Mouse (Mus musculus) CH12.LX (cell line): ENCODE measurements around the gene Alyref. TPM values are rescaled to one million over a fixed set of nuclear protein-coding genes. Genes with fewer than 3 reads are reported as not detected.
"Not testable (repeated sequence)": the region's sequence is repeated elsewhere in the genome, so short reads cannot be mapped to it uniquely, and the experiment has no call there.

Source experiments
- DNase-seq: peaks from one replicate; pipeline ENCODE4 v3.0.0-alpha.2; 2013; ENCODE audit errors: extremely low read depth
- H3K27ac ChIP-seq: 2 replicates; pipeline ENCODE4 v1.5.1; 2012; ENCODE audit warnings: low read depth, mild to moderate bottlenecking, control low read depth, moderate library complexity; ENCODE audit not compliant: insufficient read depth
- H3K27me3 ChIP-seq: replicated peaks from 2 replicates; pipeline ENCODE3; 2012; ENCODE audit warnings: inconsistent platforms
- H3K36me3 ChIP-seq, 2 experiments: replicated peaks in 1 of 2; 2 replicates each; pipeline versions ENCODE3 to v1.6.1; 2012; ENCODE audit warnings: inconsistent platforms in 1 of 2, low read length in 1 of 2, mild to moderate bottlenecking in 1 of 2, mixed read lengths in 1 of 2, moderate library complexity in 1 of 2; ENCODE audit not compliant: control insufficient read depth in 1 of 2, insufficient read depth in 1 of 2
- H3K4me1 ChIP-seq, 2 experiments: 2 replicates each; pipeline ENCODE4 v1.6.1; 2012; ENCODE audit warnings: inconsistent platforms in 1 of 2, moderate library complexity in 1 of 2; ENCODE audit not compliant: insufficient read depth in 2 of 2, control insufficient read depth in 1 of 2
- H3K4me2 ChIP-seq: 2 replicates; pipeline ENCODE4 v1.6.1; 2012; ENCODE audit warnings: low read depth, mild to moderate bottlenecking, control low read depth; ENCODE audit not compliant: poor library complexity, insufficient read depth, severe bottlenecking
- H3K4me3 ChIP-seq, 3 experiments: fragments of 150-350 bp in 1 of 3; sonication (generic) in 1 of 3; replicated peaks in 1 of 3; 2 replicates each; pipeline versions ENCODE3 to v1.5.1; 2011 to 2012; ENCODE audit warnings: low read depth in 2 of 3, low read length in 2 of 3, mild to moderate bottlenecking in 2 of 3, moderate library complexity in 2 of 3, control low read depth in 1 of 3, improper control_type of control experiment in 1 of 3, inconsistent platforms in 1 of 3, mixed read lengths in 1 of 3; ENCODE audit not compliant: poor library complexity in 1 of 3
- H3K79me2 ChIP-seq: replicated peaks from 2 replicates; pipeline ENCODE4 v1.6.1; 2012; ENCODE audit warnings: mild to moderate bottlenecking, moderate library complexity; ENCODE audit not compliant: control insufficient read depth, poor library complexity, insufficient read depth, severe bottlenecking; ENCODE audit errors: extremely low read depth
- H3K9ac ChIP-seq: 2 replicates; pipeline ENCODE4 v1.6.1; 2012; ENCODE audit warnings: low read depth, mild to moderate bottlenecking, control low read depth, moderate library complexity; ENCODE audit not compliant: insufficient read depth
- H3K9me3 ChIP-seq: replicated peaks from 2 replicates; pipeline ENCODE3; 2012; ENCODE audit warnings: low read length, inconsistent platforms, mixed read lengths
- CHD1 ChIP-seq: IDR thresholded peaks from 2 replicates; pipeline ENCODE4 v1.6.1; 2012; ENCODE audit warnings: low read depth, low read length, improper control_type of control experiment, inconsistent platforms
- CTCF ChIP-seq, 2 experiments: IDR thresholded peaks in 1 of 2; conservative IDR thresholded peaks in 1 of 2; 2 replicates each; pipeline ENCODE4 v1.5.1; 2011 to 2012; ENCODE audit warnings: low read depth in 2 of 2, low read length in 2 of 2, improper control_type of control experiment in 1 of 2, inconsistent platforms in 1 of 2, mild to moderate bottlenecking in 1 of 2, moderate library complexity in 1 of 2
- ELF1 ChIP-seq: IDR thresholded peaks from 2 replicates; pipeline ENCODE4 v1.6.1; 2014; ENCODE audit warnings: low read depth, mild to moderate bottlenecking, inconsistent platforms, low read length, improper control_type of control experiment
- EP300 ChIP-seq: IDR thresholded peaks from 2 replicates; pipeline ENCODE4 v1.6.1; 2011; ENCODE audit warnings: low read length, improper control_type of control experiment
- GABPA ChIP-seq: IDR thresholded peaks from 2 replicates; pipeline ENCODE4 v1.6.1; 2012; ENCODE audit warnings: low read depth, low read length, improper control_type of control experiment, inconsistent platforms; ENCODE audit not compliant: insufficient replicate concordance
- MAX ChIP-seq: IDR thresholded peaks from 2 replicates; pipeline ENCODE4 v1.6.1; 2011; ENCODE audit warnings: low read length, improper control_type of control experiment
- MAZ ChIP-seq: IDR thresholded peaks from 2 replicates; pipeline ENCODE4 v1.6.1; 2012; ENCODE audit warnings: low read depth, mild to moderate bottlenecking, inconsistent platforms, low read length, improper control_type of control experiment, moderate library complexity
- MYC ChIP-seq: IDR thresholded peaks from 2 replicates; pipeline ENCODE4 v1.6.1; 2011; ENCODE audit warnings: low read depth, mild to moderate bottlenecking, improper control_type of control experiment, low read length
- NELFE ChIP-seq: IDR thresholded peaks from 2 replicates; pipeline ENCODE4 v1.6.1; 2011; ENCODE audit warnings: low read depth, low read length, improper control_type of control experiment
- NRF1 ChIP-seq: IDR thresholded peaks from 2 replicates; pipeline ENCODE4 v1.6.1; 2014; ENCODE audit warnings: low read depth, mild to moderate bottlenecking, inconsistent platforms, low read length, improper control_type of control experiment, moderate library complexity
- PAX5 ChIP-seq: IDR thresholded peaks from 2 replicates; pipeline ENCODE4 v1.6.1; 2012; ENCODE audit warnings: low read length, inconsistent platforms, mixed read lengths
- POLR2A ChIP-seq: IDR thresholded peaks from 2 replicates; pipeline ENCODE4 v1.6.1; 2011; ENCODE audit warnings: low read depth, mild to moderate bottlenecking, improper control_type of control experiment, low read length
- SIN3A ChIP-seq: IDR thresholded peaks from 2 replicates; pipeline ENCODE4 v1.6.1; 2012; ENCODE audit warnings: low read length, improper control_type of control experiment, inconsistent platforms
- TBP ChIP-seq: conservative IDR thresholded peaks from 2 replicates; pipeline ENCODE4 v1.6.1; 2011; ENCODE audit warnings: low read depth, low read length, improper control_type of control experiment
- USF1 ChIP-seq: IDR thresholded peaks from 2 replicates; pipeline ENCODE4 v1.6.1; 2014; ENCODE audit warnings: low read depth, mild to moderate bottlenecking, inconsistent platforms, low read length, improper control_type of control experiment
- ZKSCAN1 ChIP-seq: IDR thresholded peaks from 2 replicates; pipeline ENCODE4 v1.6.1; 2012; ENCODE audit warnings: low read depth, inconsistent platforms, low read length, improper control_type of control experiment, borderline replicate concordance
- ZNF384 ChIP-seq: IDR thresholded peaks from 2 replicates; pipeline ENCODE4 v1.6.1; 2012; ENCODE audit warnings: low read depth, low read length, improper control_type of control experiment, inconsistent platforms
- dilution Hi-C: fragments of 300-500 bp; cut with MboI; formaldehyde crosslinking; loops from 2 replicates; pipeline ENCODE4 v1.14.3; 2020; ENCODE audit warnings: low sequenced_read_pairs; ENCODE audit not compliant: extremely low pct_unique_long_range_greater_than_20kb, extremely low pct_ligation_motif_present
- in situ Hi-C: fragments of 300-500 bp; cut with MboI; formaldehyde crosslinking; loops from 3 replicates; pipeline ENCODE4 v1.14.3; 2019; ENCODE audit warnings: low sequenced_read_pairs, low pct_ligation_motif_present, low pct_unique_long_range_greater_than_20kb, mixed read lengths
- polyA plus RNA-seq: library from polyadenylated mRNA; unstranded; fragments of >175 nt; gene quantifications from 2 replicates; pipeline ENCODE4 v1.2.1, GENCODE M21; 2012; ENCODE audit warnings: low read depth; ENCODE audit not compliant: insufficient read length
- total RNA-seq, 2 experiments: library from RNA; depleted of rRNA; stranded (reverse); fragments of 300-350 nt in 1 of 2; fragments of >200 nt in 1 of 2; gene quantifications; 2 replicates each; pipeline ENCODE4 v1.2.3; 2012 to 2014

The Alyref gene
- total and polyA plus RNA-seq, 3 experiments, result 358 to 582 (median 451) TPM

DNA sequence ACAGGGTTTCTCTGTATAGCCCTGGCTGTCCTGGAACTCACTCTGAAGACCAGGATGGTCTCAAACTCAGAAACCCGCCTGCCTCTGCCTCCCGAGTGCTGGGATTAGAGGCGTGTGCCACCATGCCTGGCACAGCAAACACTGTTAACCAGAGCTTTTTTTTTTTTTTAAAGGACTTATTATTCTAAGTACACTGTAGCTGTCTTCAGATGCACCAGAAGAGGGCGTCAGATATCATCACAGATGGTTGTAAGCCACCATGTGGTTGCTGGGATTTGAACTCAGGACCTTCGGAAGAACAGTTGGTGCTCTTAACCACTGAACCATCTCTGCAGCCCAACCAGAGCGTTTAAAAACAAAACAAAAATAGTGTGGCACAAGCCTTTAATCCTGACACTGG lies 39.3 kb downstream of the Alyref start:
- H3K27me3 ChIP-seq, H3K27ac ChIP-seq, H3K79me2 ChIP-seq, H3K9me3 ChIP-seq, DNase-seq, H3K4me2 ChIP-seq, H3K9ac ChIP-seq, H3K4me1 ChIP-seq, in situ Hi-C loops, dilution Hi-C loops, H3K4me3 ChIP-seq: not testable (repeated sequence)
- peak in 1 of 2 experiments; percentile 29; a peak in 2 of 4 replicates for TF ChIP-seq CTCF (conservative IDR thresholded peaks at IDR 0.05 in 1 of 2, IDR thresholded peaks at IDR 0.05 in 1 of 2; ENCODE audit: low read depth in 2 of 2, low read length in 2 of 2)
- peaks cover 44 to 49% of the 10 kb centered on the region in 2 experiments for H3K36me3 ChIP-seq

DNA sequence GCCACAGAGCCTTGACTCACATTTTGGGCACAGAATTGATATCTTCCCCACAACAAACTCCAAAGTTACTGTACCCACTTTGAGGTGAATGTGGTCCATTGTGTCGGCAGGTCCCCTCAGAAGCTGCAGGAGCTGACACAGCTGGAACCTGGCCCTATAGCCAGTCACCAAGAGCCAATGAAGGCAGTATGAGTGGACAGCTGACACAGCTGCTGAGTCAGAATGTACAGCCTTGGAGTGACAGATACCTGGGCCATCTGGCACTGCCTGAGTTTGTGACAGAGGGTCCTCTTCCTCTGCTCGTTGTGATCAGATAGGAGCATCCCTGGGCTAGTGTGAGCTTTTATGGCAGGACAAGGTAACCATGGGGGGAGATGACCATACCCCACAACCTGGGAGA lies 42.9 kb downstream of the Alyref start:
- Histone ChIP-seq H3K36me3 (peaks cover 8 to 30% of the 10 kb centered on the region in 2 experiments), H3K79me2 (no peaks in the 10 kb centered on the region), H3K4me3 (no peak overlapping the region), H3K4me1 (peaks cover 6 to 9% of the 10 kb centered on the region in 2 experiments; a peak in 3 of 4 replicates), H3K9me3 (peaks cover 4% of the 10 kb centered on the region), H3K9ac (no peak overlapping the region), H3K4me2 (no peak overlapping the region), H3K27me3 (no peaks in the 10 kb centered on the region), H3K27ac (no peak overlapping the region)
- dilution Hi-C loops (no loop called here), in situ Hi-C loops (no loop called here)
- TF ChIP-seq NELFE (no peak), GABPA (no peak), ZKSCAN1 (no peak), USF1 (no peak), EP300 (no peak), ELF1 (no peak), SIN3A (no peak), ZNF384 (no peak), MAX (no peak), POLR2A (no peak)
- no peak for DNase-seq

DNA sequence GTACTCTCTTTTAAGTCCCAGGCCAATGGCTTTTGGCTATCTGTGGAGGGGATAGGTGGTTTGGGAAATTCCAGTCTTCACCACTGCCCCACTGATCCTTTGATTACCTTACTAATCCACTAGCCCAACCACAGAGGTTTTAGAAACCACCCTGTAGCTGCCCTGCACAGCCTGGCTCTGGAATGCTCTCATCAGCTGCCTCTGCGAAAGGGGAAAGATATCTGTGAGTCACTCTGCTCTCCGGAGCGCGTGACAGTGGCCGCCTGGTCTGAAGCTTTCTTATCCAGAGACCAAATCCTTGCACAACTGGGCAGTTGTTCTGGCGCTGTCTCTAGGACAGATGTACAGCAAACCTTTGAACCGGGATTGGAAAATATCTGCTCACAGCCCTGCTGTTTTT lies 43.3 kb downstream of the Alyref start:
- in situ Hi-C loops (no loop called here), dilution Hi-C loops (no loop called here)
- H3K27ac ChIP-seq, result no peak overlapping the region
- peaks cover 4% of the 10 kb centered on the region for H3K9me3 ChIP-seq
- H3K79me2 ChIP-seq, result no peaks in the 10 kb centered on the region
- H3K27me3 ChIP-seq, result no peaks in the 10 kb centered on the region
- no peak overlapping the region for H3K4me3 ChIP-seq
- H3K4me1 ChIP-seq, result peaks cover 9 to 10% of the 10 kb centered on the region in 2 experiments; a peak in 3 of 4 replicates
- no peak overlapping the region for H3K4me2 ChIP-seq
- peaks cover 4 to 26% of the 10 kb centered on the region in 2 experiments for H3K36me3 ChIP-seq
- TF ChIP-seq NRF1, result no peak
- no peak for TF ChIP-seq MAX
- no peak for TF ChIP-seq ELF1
- TF ChIP-seq MYC, result no peak
- no peak for TF ChIP-seq ZKSCAN1
- TF ChIP-seq PAX5, result no peak
- TF ChIP-seq POLR2A, result no peak
- TF ChIP-seq EP300, result no peak
- TF ChIP-seq MAZ, result no peak
- no peak for TF ChIP-seq CHD1
- no peak for TF ChIP-seq TBP
- no peak overlapping the region for H3K9ac ChIP-seq
- no peak for DNase-seq
